Mouse (Mus musculus): Measurements from ENCODE around the gene Zfp276.
A peak's percentile ranks its signal among the peaks of the same experiment; 100 is the strongest.
"Not testable (repeated sequence)": the region's sequence is repeated elsewhere in the genome, so short reads cannot be mapped to it uniquely, and the experiment has no call there.

The Zfp276 gene

GRCm38 (mm10) chr8:123243053-123243452 is 10.9 kb upstream of the Zfp276 start:
- peak in 1 of 2 experiments; percentile 53 for DNase-seq (ENCODE audit: inconsistent age in 2 of 2, low spot score in 1 of 2)

- peak in 1 of 2 experiments; percentile 8 for DNase-seq (ENCODE audit: inconsistent age in 2 of 2, low spot score in 1 of 2)
These were observed 9.6 kb upstream of the Zfp276 start for GRCm38 (mm10) chr8:123244382-123244781.

GRCm38 (mm10) chr8:123245543-123245942 is 8.5 kb upstream of the Zfp276 start:
- no peak for DNase-seq (ENCODE audit: inconsistent age in 2 of 2, low spot score in 1 of 2)

- no peak for DNase-seq (ENCODE audit: inconsistent age in 2 of 2, low spot score in 1 of 2)
These were observed 6.2 kb upstream of the Zfp276 start for GRCm38 (mm10) chr8:123247748-123248147.

GRCm38 (mm10) chr8:123248596-123248995 is 5.4 kb upstream of the Zfp276 start:
- no peak for DNase-seq (ENCODE audit: inconsistent age in 2 of 2, low spot score in 1 of 2)

GRCm38 (mm10) chr8:123250940-123251339 is 3.1 kb upstream of the Zfp276 start:
- DNase-seq (ENCODE audit: inconsistent age in 2 of 2, low spot score in 1 of 2) = no peak

- no peak for DNase-seq (ENCODE audit: inconsistent age in 2 of 2, low spot score in 1 of 2)
These were observed 1.1 kb upstream of the Zfp276 start for GRCm38 (mm10) chr8:123252925-123253324.

GRCm38 (mm10) chr8:123253451-123254098 is 420 bp upstream of the Zfp276 start:
- peak in 1 of 2 experiments; percentile 67 for DNase-seq (ENCODE audit: inconsistent age in 2 of 2, low spot score in 1 of 2)

DNA sequence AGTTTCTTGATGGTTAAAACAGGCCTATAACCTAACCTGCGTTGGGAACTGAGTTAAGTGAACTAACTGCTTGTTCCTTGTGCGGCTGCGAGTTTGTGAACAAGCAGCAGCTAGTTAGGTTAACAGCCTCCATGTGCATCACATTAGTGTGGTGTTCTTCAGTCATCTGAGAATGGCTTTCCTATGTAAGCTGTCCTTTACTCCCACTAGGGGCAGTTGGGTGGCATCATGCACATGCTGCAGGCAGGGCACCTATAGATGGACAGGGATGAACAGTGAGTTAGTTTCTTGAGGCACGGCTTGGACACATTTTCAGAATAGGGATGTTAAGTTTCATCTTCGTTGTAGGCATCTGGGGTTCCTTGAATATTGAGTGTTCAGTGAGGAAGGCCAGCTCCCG is 1.2 kb downstream of the Zfp276 start:
- DNase-seq (ENCODE audit: inconsistent age in 2 of 2, low spot score in 1 of 2) = peak in 1 of 2 experiments; percentile 19

- peak in 1 of 2 experiments; percentile 55 for DNase-seq (ENCODE audit: inconsistent age in 2 of 2, low spot score in 1 of 2)
These were observed 3.1 kb downstream of the Zfp276 start for GRCm38 (mm10) chr8:123257114-123257513.

DNA sequence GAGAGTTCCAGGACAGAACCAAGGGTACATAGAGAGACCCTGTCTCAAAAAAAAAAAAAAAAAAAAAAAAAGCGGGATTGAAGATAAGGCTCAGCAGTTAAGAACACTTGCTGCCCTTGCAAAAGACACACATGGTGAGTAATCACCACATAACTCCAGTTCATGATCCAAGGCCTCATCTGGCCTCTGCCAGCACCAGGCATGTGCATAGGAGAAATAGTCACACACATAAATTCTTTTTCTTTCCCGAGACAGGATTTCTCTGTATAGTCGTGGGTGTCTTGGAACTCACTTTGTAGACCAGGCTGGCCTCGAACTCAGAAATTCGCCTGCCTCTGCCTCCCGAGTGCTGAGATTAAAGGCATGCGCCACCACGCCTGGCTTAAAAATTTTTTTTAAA is 3.6 kb downstream of the Zfp276 start:
- DNase-seq (ENCODE audit: inconsistent age in 2 of 2, low spot score in 1 of 2) = peak; percentile 44 to 66

DNA sequence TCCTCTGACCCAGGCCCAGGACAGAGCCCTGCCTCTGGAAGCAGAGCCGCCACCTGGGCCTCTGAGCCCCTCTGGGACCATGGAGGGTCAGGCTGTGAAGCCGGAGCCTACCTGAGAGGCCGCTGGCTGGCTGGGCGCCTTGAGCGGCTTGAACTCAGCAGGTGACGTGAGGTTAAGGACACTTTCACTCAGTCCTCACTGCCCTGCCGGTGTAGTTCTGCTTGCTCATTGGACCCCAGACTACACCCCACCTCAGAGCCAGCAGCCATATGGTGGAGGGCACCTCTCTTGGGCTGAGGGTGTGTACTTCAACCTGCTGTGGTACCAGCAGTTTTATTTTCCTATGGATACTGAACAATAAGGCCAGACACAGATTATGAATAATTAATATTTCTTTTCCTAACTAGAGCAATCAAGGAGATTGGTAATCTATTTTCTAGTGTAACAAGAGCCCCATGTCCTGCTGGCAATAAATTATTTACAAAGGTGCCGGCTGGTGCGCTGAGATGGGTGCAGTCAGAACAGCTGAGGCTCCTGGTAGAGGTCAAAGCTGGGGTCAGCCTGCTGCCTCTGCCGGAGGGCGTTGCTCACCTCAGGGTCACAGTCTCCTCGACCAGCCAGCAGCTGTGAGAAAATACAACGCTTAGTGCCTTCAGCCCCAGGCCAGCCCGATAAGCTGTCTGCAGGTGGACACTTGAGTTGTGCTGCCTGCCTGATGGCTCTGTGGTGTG is 14.1 kb downstream of the Zfp276 start:
- DNase-seq (ENCODE audit: inconsistent age in 2 of 2, low spot score in 1 of 2) = no peak

- no peak for DNase-seq (ENCODE audit: inconsistent age in 2 of 2, low spot score in 1 of 2)
These were observed 17.2 kb downstream of the Zfp276 start for GRCm38 (mm10) chr8:123271147-123271546.

DNA sequence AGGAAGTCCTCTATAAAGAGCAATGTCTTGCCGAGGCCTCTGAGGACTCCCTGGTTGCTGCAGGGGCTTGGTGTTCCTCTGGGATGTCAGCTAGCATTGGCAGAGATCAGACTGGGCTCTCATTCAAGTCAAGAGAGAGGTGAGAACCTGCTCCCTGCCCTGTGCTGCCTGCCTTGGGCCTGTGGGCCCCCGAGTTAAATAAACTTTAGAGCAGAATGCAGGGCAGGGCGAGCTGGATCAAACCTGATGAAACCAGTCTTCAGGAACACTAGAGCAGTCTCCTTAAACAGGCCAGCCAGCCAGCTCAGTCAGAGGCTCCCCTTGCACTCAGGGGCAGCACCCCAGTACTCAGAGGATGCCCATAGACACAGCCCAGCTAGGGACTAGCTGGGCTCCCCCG is 17.9 kb downstream of the Zfp276 start:
- DNase-seq (ENCODE audit: inconsistent age in 2 of 2, low spot score in 1 of 2) = no peak

GRCm38 (mm10) chr8:123274447-123274846 is 20.5 kb downstream of the Zfp276 start:
- DNase-seq (ENCODE audit: inconsistent age in 2 of 2, low spot score in 1 of 2) = peak; percentile 57 to 60

DNA sequence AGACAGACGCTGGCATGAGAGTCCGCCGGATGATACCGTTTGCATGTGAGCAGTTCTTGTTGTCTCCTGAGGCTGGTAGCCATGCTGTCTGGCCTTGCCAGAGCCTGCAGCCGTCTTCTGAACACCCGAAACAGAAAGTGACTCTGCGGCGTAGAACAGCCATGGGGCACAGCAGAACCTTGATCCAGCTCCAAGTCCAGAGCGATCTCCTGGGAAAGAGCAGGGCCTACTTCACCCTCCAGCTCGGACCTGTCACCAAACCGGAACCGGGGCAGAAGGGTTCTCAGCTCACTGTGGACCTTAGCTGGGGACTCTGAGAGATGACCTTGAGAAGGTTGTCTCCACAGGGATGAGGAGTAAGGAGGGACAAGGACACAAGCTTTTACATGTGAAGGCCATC is 21.1 kb downstream of the Zfp276 start:
- DNase-seq (ENCODE audit: inconsistent age in 2 of 2, low spot score in 1 of 2) = peak; percentile 32 to 71

- no peak for DNase-seq (ENCODE audit: inconsistent age in 2 of 2, low spot score in 1 of 2)
These were observed 24.4 kb downstream of the Zfp276 start for GRCm38 (mm10) chr8:123278445-123278844.

GRCm38 (mm10) chr8:123279828-123280227 is 25.8 kb downstream of the Zfp276 start:
- no peak for DNase-seq (ENCODE audit: inconsistent age in 2 of 2, low spot score in 1 of 2)

DNA sequence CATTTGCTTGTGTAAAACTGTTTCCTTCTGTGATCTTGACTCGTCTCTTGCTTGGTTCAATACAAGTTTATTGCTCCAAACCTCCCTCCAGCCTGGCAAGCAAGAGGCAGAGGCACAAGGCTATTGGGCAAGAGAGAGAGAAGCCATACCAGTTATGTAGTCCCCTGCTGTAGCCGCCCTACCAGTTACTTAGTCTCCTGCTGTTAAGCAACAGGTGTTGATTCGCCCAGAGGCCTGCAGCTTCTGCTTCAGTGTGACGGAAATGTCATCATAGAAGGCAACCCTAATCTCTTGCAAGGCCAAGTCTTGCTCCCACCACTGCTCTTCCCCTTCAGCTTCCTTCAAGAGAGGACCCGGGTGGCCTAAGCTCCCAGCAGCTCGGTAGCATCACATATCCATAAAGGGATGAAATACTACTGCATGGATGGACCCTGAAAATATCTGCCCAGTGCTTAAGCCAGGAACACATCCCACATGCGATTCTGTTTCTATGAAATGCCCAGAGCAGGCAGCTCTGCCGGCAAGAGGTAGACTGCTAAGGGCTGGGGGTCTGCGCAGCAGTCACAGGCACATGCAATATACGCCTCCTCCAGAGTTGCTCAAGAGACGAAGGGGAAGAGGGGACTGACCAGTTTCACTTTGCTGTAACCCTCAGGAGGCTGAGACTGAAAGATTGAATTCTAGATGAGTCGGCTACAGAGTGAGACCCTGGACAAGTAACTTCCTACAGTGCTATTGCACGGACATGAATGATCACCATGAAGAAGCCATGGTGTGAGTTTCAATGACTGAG is 26.5 kb downstream of the Zfp276 start:
- DNase-seq (ENCODE audit: inconsistent age in 2 of 2, low spot score in 1 of 2) = no peak

DNA sequence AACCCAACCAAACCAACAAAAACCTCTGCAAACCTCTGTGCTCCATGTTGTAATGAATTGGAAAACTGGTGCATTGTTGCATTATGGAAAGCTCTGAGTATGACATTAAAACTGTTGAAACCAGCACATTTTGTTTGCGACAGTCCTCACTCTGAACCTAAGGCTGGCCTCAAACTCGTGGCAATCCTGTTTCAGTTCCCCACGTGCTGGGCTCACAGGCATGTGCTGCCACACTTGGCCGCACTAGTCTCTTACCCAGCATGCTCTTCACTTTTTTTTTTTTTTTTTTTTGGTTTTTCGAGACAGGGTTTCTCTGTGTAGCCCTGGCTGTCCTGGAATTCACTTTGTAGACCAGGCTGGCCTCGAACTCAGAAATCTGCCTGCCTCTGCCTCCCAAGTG is 29.0 kb downstream of the Zfp276 start:
- not testable (repeated sequence) for DNase-seq (ENCODE audit: inconsistent age in 2 of 2, low spot score in 1 of 2)

- DNase-seq (ENCODE audit: inconsistent age in 2 of 2, low spot score in 1 of 2) = no peak
These were observed 30.0 kb downstream of the Zfp276 start for GRCm38 (mm10) chr8:123283991-123284390.

GRCm38 (mm10) chr8:123284493-123284892 is 30.5 kb downstream of the Zfp276 start:
- DNase-seq (ENCODE audit: inconsistent age in 2 of 2, low spot score in 1 of 2) = no peak
